Mouse (Mus musculus): ENCODE data around the gene Dnajb3. TPM values are rescaled to one million over a fixed set of nuclear protein-coding genes. Genes with fewer than 3 reads are reported as not detected.
"Not testable (repeated sequence)": the region's sequence is repeated elsewhere in the genome, so short reads cannot be mapped to it uniquely, and the experiment has no call there.

Gene Dnajb3
- polyA plus RNA-seq, 1 experiment from 2014 or later, result 2.8 TPM

DNA sequence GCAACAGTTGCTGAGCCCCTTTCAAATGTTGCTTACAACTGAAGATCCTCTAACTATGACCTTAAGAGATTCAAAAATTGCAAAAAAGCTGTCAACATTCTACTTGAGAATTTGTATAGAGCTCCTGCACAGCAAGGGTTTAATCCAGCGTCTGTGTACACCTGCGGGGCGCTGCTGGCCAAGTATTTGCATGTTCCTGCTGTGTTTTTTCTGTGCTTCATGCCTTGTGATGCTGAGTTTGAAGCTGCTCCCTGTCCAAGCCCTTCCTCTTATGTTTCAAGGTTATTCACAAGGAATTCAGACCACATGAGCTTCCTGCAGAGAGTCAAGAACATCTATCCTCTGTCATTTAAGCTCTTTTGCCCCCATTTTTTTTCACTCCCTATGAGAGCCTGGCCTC lies 13.4 kb downstream of the Dnajb3 start:
- no peak overlapping the region for H3K9ac ChIP-seq (ENCODE audit: low read length)
- ATAC-seq (replicated peaks; ENCODE audit: extremely low read depth, insufficient read depth, low FRiP score), result no peak
- WGBS, result 77% methylated on average over 3 of the region's 3 CpGs
- H3K27me3 ChIP-seq (ENCODE audit: control insufficient read depth, insufficient read depth, low read length), result no peaks in the 10 kb centered on the region
- H3K4me3 ChIP-seq (ENCODE audit: low read length), result no peak overlapping the region
- no peaks in the 10 kb centered on the region for H3K36me3 ChIP-seq (ENCODE audit: control insufficient read depth, insufficient read depth)
- H3K4me1 ChIP-seq (ENCODE audit: control insufficient read depth, insufficient read depth, low read length), result no peaks in the 10 kb centered on the region
- no peak overlapping the region for H3K4me2 ChIP-seq (ENCODE audit: low read depth, low read length)
- no peak overlapping the region for H3K27ac ChIP-seq (ENCODE audit: low read length)
- H3K9me3 ChIP-seq (replicated peaks; ENCODE audit: control insufficient read depth, low read length), result no peaks in the 10 kb centered on the region

- 81% methylated on average over 5 of the region's 5 CpGs for WGBS
- no peaks in the 10 kb centered on the region for H3K27me3 ChIP-seq (ENCODE audit: control insufficient read depth, insufficient read depth, low read length)
- H3K4me2 ChIP-seq (ENCODE audit: low read depth, low read length), result no peak overlapping the region
- ATAC-seq (replicated peaks; ENCODE audit: extremely low read depth, insufficient read depth, low FRiP score), result no peak
- H3K36me3 ChIP-seq (ENCODE audit: control insufficient read depth, insufficient read depth), result no peaks in the 10 kb centered on the region
- H3K4me3 ChIP-seq (ENCODE audit: low read length), result no peak overlapping the region
- H3K9me3 ChIP-seq (replicated peaks; ENCODE audit: control insufficient read depth, low read length), result no peaks in the 10 kb centered on the region
- H3K27ac ChIP-seq (ENCODE audit: low read length), result no peak overlapping the region
- no peak overlapping the region for H3K9ac ChIP-seq (ENCODE audit: low read length)
- no peaks in the 10 kb centered on the region for H3K4me1 ChIP-seq (ENCODE audit: control insufficient read depth, insufficient read depth, low read length)
Observed at GRCm38 (mm10) chr1:88186325-88186935, 19.2 kb downstream of the Dnajb3 start.

GRCm38 (mm10) chr1:88179657-88180056 lies 25.9 kb downstream of the Dnajb3 start:
- no peaks in the 10 kb centered on the region for H3K36me3 ChIP-seq (ENCODE audit: control insufficient read depth, insufficient read depth)
- ATAC-seq (replicated peaks; ENCODE audit: extremely low read depth, insufficient read depth, low FRiP score), result no peak
- H3K4me2 ChIP-seq (ENCODE audit: low read depth, low read length), result no peak overlapping the region
- no peak overlapping the region for H3K27ac ChIP-seq (ENCODE audit: low read length)
- H3K4me3 ChIP-seq (ENCODE audit: low read length), result no peak overlapping the region
- WGBS, result 78% methylated on average over 1 of the region's 1 CpGs
- no peak overlapping the region for H3K9ac ChIP-seq (ENCODE audit: low read length)
- H3K9me3 ChIP-seq (replicated peaks; ENCODE audit: control insufficient read depth, low read length), result peaks cover 17% of the 10 kb centered on the region
- H3K4me1 ChIP-seq (ENCODE audit: control insufficient read depth, insufficient read depth, low read length), result no peaks in the 10 kb centered on the region
- H3K27me3 ChIP-seq (ENCODE audit: control insufficient read depth, insufficient read depth, low read length), result no peaks in the 10 kb centered on the region

GRCm38 (mm10) chr1:88172190-88172589 lies 33.4 kb downstream of the Dnajb3 start:
- 82% methylated on average over 5 of the region's 7 CpGs for WGBS
- not testable (repeated sequence) for H3K36me3 ChIP-seq (ENCODE audit: control insufficient read depth, insufficient read depth); H3K4me1 ChIP-seq (ENCODE audit: control insufficient read depth, insufficient read depth, low read length); H3K9me3 ChIP-seq (replicated peaks; ENCODE audit: control insufficient read depth, low read length); H3K9ac ChIP-seq (ENCODE audit: low read length); H3K27ac ChIP-seq (ENCODE audit: low read length); H3K4me3 ChIP-seq (ENCODE audit: low read length); H3K27me3 ChIP-seq (ENCODE audit: control insufficient read depth, insufficient read depth, low read length); H3K4me2 ChIP-seq (ENCODE audit: low read depth, low read length); ATAC-seq (replicated peaks; ENCODE audit: extremely low read depth, insufficient read depth, low FRiP score)

DNA sequence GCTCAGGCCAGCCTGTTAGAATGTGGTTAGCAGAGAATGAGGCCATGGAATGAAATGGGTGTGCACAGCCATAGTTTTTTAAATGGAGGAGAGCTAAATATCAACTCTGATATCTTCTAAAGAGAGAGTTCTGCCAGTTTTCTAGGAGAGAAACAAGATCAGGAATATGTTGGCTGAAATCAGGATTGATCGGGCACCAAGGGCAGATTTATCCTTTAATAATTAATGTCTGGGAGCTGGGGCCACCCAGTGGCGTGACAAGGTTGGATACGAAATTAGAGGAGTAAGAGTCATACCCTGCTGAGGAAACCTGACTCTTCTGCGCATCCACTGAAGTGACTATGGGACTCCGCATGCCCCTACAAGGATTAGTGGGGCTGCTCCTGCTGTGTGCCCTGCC lies 39.9 kb downstream of the Dnajb3 start, which contains the start of gene Ugt1a5:
Gene Ugt1a5, plus strand, starts transcription at position 302 of the 400 bp plus-strand sequence.
- ATAC-seq (replicated peaks; ENCODE audit: extremely low read depth, insufficient read depth, low FRiP score), result no peak
- no peaks in the 10 kb centered on the region for H3K36me3 ChIP-seq (ENCODE audit: control insufficient read depth, insufficient read depth)
- no peak within 1 kb of the TSS for H3K4me2 ChIP-seq (ENCODE audit: low read depth, low read length)
- WGBS, result 70% methylated on average over 5 of the region's 5 CpGs
- H3K4me3 ChIP-seq (ENCODE audit: low read length), result no peak within 1 kb of the TSS
- no peak within 1 kb of the TSS for H3K27ac ChIP-seq (ENCODE audit: low read length)
- H3K4me1 ChIP-seq (ENCODE audit: control insufficient read depth, insufficient read depth, low read length), result no peaks in the 10 kb centered on the region
- H3K27me3 ChIP-seq (ENCODE audit: control insufficient read depth, insufficient read depth, low read length), result no peaks in the 10 kb centered on the region
- H3K9ac ChIP-seq (ENCODE audit: low read length), result no peak within 1 kb of the TSS
- no peaks in the 10 kb centered on the region for H3K9me3 ChIP-seq (replicated peaks; ENCODE audit: control insufficient read depth, low read length)

GRCm38 (mm10) chr1:88158430-88158829 lies 47.2 kb downstream of the Dnajb3 start:
- Histone ChIP-seq H3K4me1 (ENCODE audit: control insufficient read depth, insufficient read depth, low read length) (no peaks in the 10 kb centered on the region), H3K9me3 (replicated peaks; ENCODE audit: control insufficient read depth, low read length) (no peaks in the 10 kb centered on the region), H3K27ac (ENCODE audit: low read length) (no peak overlapping the region), H3K4me2 (ENCODE audit: low read depth, low read length) (no peak overlapping the region), H3K27me3 (ENCODE audit: control insufficient read depth, insufficient read depth, low read length) (no peaks in the 10 kb centered on the region), H3K36me3 (ENCODE audit: control insufficient read depth, insufficient read depth) (no peaks in the 10 kb centered on the region), H3K9ac (ENCODE audit: low read length) (no peak overlapping the region), H3K4me3 (ENCODE audit: low read length) (no peak overlapping the region)
- WGBS, result 74% methylated on average over 2 of the region's 2 CpGs
- no peak for ATAC-seq (replicated peaks; ENCODE audit: extremely low read depth, insufficient read depth, low FRiP score)

Other genes with a start within 250 kb of the Dnajb3 start
- gene Usp40, start 197.2 kb downstream of the Dnajb3 start, polyA plus RNA-seq (2015; fragmentation: Nextera tagmentation; extraction: Ambion mirVana), result 26.9 and 29.9 TPM in 2 replicates
- not detected in 2 replicates for gene Ugt1a10, start 150.4 kb downstream of the Dnajb3 start, polyA plus RNA-seq (2015; fragmentation: Nextera tagmentation; extraction: Ambion mirVana)
- not detected in 2 replicates for gene Ugt1a9, start 135.0 kb downstream of the Dnajb3 start, polyA plus RNA-seq (2015; fragmentation: Nextera tagmentation; extraction: Ambion mirVana)
- gene Ugt1a8, start 118.0 kb downstream of the Dnajb3 start, polyA plus RNA-seq (2015; fragmentation: Nextera tagmentation; extraction: Ambion mirVana), result not detected in 2 replicates
- 1.1 and 2.3 TPM in 2 replicates for gene Ugt1a7c, start 110.7 kb downstream of the Dnajb3 start, polyA plus RNA-seq (2015; fragmentation: Nextera tagmentation; extraction: Ambion mirVana)
- 0.11 and 0.29 TPM in 2 replicates for gene Ugt1a6b, start 102.5 kb downstream of the Dnajb3 start, polyA plus RNA-seq (2015; fragmentation: Nextera tagmentation; extraction: Ambion mirVana)
- gene Ugt1a6a, start 71.0 kb downstream of the Dnajb3 start, polyA plus RNA-seq (2015; fragmentation: Nextera tagmentation; extraction: Ambion mirVana), result 0.71 and 0.83 TPM in 2 replicates
- not detected in 2 replicates for gene Ugt1a5, start 39.8 kb downstream of the Dnajb3 start, polyA plus RNA-seq (2015; fragmentation: Nextera tagmentation; extraction: Ambion mirVana)
- not detected in 2 replicates for gene Ugt1a2, start 5.2 kb downstream of the Dnajb3 start, polyA plus RNA-seq (2015; fragmentation: Nextera tagmentation; extraction: Ambion mirVana)
- 0.14 TPM in 1 of 2 replicates, not detected in the other for gene Ugt1a1, start 6.2 kb upstream of the Dnajb3 start, polyA plus RNA-seq (2015; fragmentation: Nextera tagmentation; extraction: Ambion mirVana)
- 0.60 and 0.85 TPM in 2 replicates for gene Mroh2a, start 21.2 kb upstream of the Dnajb3 start, polyA plus RNA-seq (2015; fragmentation: Nextera tagmentation; extraction: Ambion mirVana)
- gene Hjurp, start 71.9 kb upstream of the Dnajb3 start, polyA plus RNA-seq (2015; fragmentation: Nextera tagmentation; extraction: Ambion mirVana), result 108 and 117 TPM in 2 replicates
- not detected in 2 replicates for gene Trpm8, start 71.9 kb upstream of the Dnajb3 start, polyA plus RNA-seq (2015; fragmentation: Nextera tagmentation; extraction: Ambion mirVana)
- 0.29 and 0.56 TPM in 2 replicates for gene Spp2, start 201.2 kb upstream of the Dnajb3 start, polyA plus RNA-seq (2015; fragmentation: Nextera tagmentation; extraction: Ambion mirVana)

Measured in heart, embryonic 16.5 days (tissue).